Mouse (Mus musculus): ENCODE measurements around the gene Hcn4.

The Hcn4 gene

GRCm38 (mm10) chr9:58823139-58823917 lies at the start of gene Hcn4:
TSS of gene Hcn4 (plus strand) at chr9:58823412.
- no peak for DNase-seq (ENCODE audit: low read depth)

- DNase-seq (ENCODE audit: low read depth): no peak
These were observed 48.5 kb upstream of the Hcn4 start for GRCm38 (mm10) chr9:58774761-58775160.

GRCm38 (mm10) chr9:58775363-58775762 lies 47.8 kb upstream of the Hcn4 start:
- DNase-seq (ENCODE audit: low read depth): peak; percentile 16

- no peak for DNase-seq (ENCODE audit: low read depth)
These were observed 33.7 kb upstream of the Hcn4 start for GRCm38 (mm10) chr9:58789476-58789875.

GRCm38 (mm10) chr9:58798155-58798554 lies 25.1 kb upstream of the Hcn4 start:
- no peak for DNase-seq (ENCODE audit: low read depth)

GRCm38 (mm10) chr9:58801441-58801840 lies 21.8 kb upstream of the Hcn4 start:
- no peak for DNase-seq (ENCODE audit: low read depth)

GRCm38 (mm10) chr9:58802294-58802693 lies 20.9 kb upstream of the Hcn4 start:
- no peak for DNase-seq (ENCODE audit: low read depth)

GRCm38 (mm10) chr9:58802802-58803201 lies 20.4 kb upstream of the Hcn4 start:
- DNase-seq (ENCODE audit: low read depth): no peak

GRCm38 (mm10) chr9:58805601-58806318 lies 17.5 kb upstream of the Hcn4 start:
- DNase-seq (ENCODE audit: low read depth): peak; percentile 23

- no peak for DNase-seq (ENCODE audit: low read depth)
These were observed 12.0 kb upstream of the Hcn4 start for GRCm38 (mm10) chr9:58811171-58811570.

GRCm38 (mm10) chr9:58815552-58816260 lies 7.5 kb upstream of the Hcn4 start:
- no peak for DNase-seq (ENCODE audit: low read depth)

GRCm38 (mm10) chr9:58816458-58816857 lies 6.8 kb upstream of the Hcn4 start:
- no peak for DNase-seq (ENCODE audit: low read depth)

- DNase-seq (ENCODE audit: low read depth): no peak
These were observed 5.5 kb upstream of the Hcn4 start for GRCm38 (mm10) chr9:58817676-58818075.

- no peak for DNase-seq (ENCODE audit: low read depth)
These were observed 651 bp upstream of the Hcn4 start for GRCm38 (mm10) chr9:58822431-58823091.

- no peak for DNase-seq (ENCODE audit: low read depth)
These were observed 655 bp downstream of the Hcn4 start for GRCm38 (mm10) chr9:58823918-58824215.

GRCm38 (mm10) chr9:58829627-58830026 lies 6.4 kb downstream of the Hcn4 start:
- DNase-seq (ENCODE audit: low read depth): no peak

- no peak for DNase-seq (ENCODE audit: low read depth)
These were observed 9.7 kb downstream of the Hcn4 start for GRCm38 (mm10) chr9:58832939-58833338.

GRCm38 (mm10) chr9:58837174-58837573 lies 14.0 kb downstream of the Hcn4 start:
- no peak for DNase-seq (ENCODE audit: low read depth)

- no peak for DNase-seq (ENCODE audit: low read depth)
These were observed 15.3 kb downstream of the Hcn4 start for GRCm38 (mm10) chr9:58838504-58838903.

GRCm38 (mm10) chr9:58841655-58842054 lies 18.4 kb downstream of the Hcn4 start:
- peak; percentile 40 for DNase-seq (ENCODE audit: low read depth)

- no peak for DNase-seq (ENCODE audit: low read depth)
These were observed 21.4 kb downstream of the Hcn4 start for GRCm38 (mm10) chr9:58844597-58844996.

GRCm38 (mm10) chr9:58847008-58847407 lies 23.8 kb downstream of the Hcn4 start:
- no peak for DNase-seq (ENCODE audit: low read depth)

Data from induced T-regulatory cell, adult 2 months (primary cell).